Mouse (Mus musculus): ENCODE results near the gene Olfr514.

Olfr514 gene

DNA sequence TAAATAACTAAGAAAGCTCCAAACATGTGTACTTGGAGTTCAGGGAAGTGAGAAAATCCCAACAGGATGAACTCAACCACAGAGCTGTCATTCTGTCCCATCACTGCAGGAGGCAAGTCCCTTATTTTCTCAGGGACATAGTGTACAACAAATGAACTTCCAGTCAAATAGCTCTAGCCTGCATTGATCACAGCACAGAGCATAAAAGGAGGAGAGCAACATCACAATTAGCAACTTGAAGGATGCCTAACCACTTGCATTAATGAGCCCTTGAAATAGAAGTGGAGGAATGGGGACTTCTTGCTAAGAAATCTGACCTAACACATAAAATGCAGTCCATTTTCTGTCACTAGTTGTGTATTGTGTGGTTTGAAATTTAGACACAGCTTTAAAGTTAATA lies at the start of gene Olfr514:
Gene Olfr514, minus strand, starts transcription at position 101 of the 400 bp plus-strand sequence.
- DNase-seq (ENCODE audit: low spot score) = no peak

DNA sequence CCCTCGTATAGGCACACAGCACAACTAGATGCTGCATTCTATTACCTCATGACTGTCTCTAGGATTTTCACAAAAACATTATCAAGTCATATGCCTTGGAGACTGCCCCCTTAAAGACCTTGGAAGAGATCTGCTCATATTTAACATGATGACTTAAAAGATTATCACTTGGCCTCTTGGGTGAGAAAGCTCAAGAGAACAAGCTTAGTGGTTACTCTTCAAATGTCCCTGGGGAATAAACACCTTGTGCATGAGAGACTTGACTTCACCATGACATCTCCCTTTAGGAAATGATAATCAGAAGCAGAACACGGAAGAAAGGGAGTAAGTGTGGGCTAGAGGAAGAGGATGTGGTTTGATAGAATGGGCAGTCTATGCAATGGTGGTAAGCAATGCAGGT lies 46.5 kb upstream of the Olfr514 start, which contains the start of gene Olfr517:
Gene Olfr517, minus strand, starts transcription at position 101 of the 400 bp plus-strand sequence.
- no peak for DNase-seq (ENCODE audit: low spot score)

DNA sequence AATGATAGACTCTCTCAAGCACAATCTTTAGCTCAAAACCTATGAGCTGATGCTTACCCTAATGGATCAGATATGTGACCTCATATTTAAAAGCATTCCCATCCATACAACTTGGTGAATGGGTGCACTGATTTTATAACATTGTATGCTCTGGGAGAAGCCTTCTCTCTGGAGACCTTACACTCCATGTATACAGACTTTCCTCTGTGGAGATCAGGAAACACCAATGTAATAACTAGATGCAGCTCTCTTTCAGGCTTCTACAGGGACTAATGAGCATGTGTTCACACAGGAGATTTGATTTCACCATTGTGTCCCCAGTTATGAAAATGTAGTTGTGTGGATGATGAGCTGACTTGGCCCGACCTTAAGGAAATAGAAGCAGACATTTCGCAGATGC lies 24.6 kb upstream of the Olfr514 start, which contains the start of gene Olfr516:
Gene Olfr516, minus strand, starts transcription at position 101 of the 400 bp plus-strand sequence.
- no peak for DNase-seq (ENCODE audit: low spot score)

- DNase-seq (ENCODE audit: low spot score) = peak; percentile 5
Measured at GRCm38 (mm10) chr7:108814593-108815215, 11.1 kb downstream of the Olfr514 start.

GRCm38 (mm10) chr7:108797205-108797933 lies 28.4 kb downstream of the Olfr514 start:
- DNase-seq (ENCODE audit: low spot score) = no peak
